Mouse (Mus musculus): ENCODE measurements around the gene Etv6.
"Not testable (repeated sequence)": the region's sequence is repeated elsewhere in the genome, so short reads cannot be mapped to it uniquely, and the experiment has no call there.

Gene Etv6

GRCm38 (mm10) chr6:134035490-134036405 is at the start of gene Etv6:
Etv6 (plus strand) TSS chr6:134035700.
- CTCF ChIA-PET: interaction anchor here (0.5 kb wide), 1 partner anchor 75 kb away, joined by 3 read pairs; no protein-coding TSS in a partner anchor

- CTCF ChIA-PET: interaction anchor here (0.6 kb wide), 1 partner anchor 15 kb away, joined by 9 read pairs; no protein-coding TSS in a partner anchor
Observed at GRCm38 (mm10) chr6:133986161-133986560, 49.3 kb upstream of the Etv6 start.

- CTCF ChIA-PET: no interaction called here
Observed at GRCm38 (mm10) chr6:133987068-133987591, 48.4 kb upstream of the Etv6 start.

- CTCF ChIA-PET: no interaction called here
Observed at GRCm38 (mm10) chr6:133988011-133988410, 47.5 kb upstream of the Etv6 start.

GRCm38 (mm10) chr6:133997461-133997860 is 38.0 kb upstream of the Etv6 start:
- CTCF ChIA-PET: no interaction called here

GRCm38 (mm10) chr6:133997935-133998334 is 37.6 kb upstream of the Etv6 start:
- CTCF ChIA-PET: no interaction called here

- CTCF ChIA-PET: not testable (repeated sequence)
Observed at GRCm38 (mm10) chr6:134014488-134015110, 20.9 kb upstream of the Etv6 start.

- CTCF ChIA-PET: no interaction called here
Observed at GRCm38 (mm10) chr6:134018807-134019206, 16.7 kb upstream of the Etv6 start.

- CTCF ChIA-PET: interaction anchor here (1.2 kb wide), 1 partner anchor 32 kb away, joined by 3 read pairs; no protein-coding TSS in a partner anchor
Observed at GRCm38 (mm10) chr6:134020821-134021220, 14.7 kb upstream of the Etv6 start.

GRCm38 (mm10) chr6:134026264-134026663 is 9.2 kb upstream of the Etv6 start:
- CTCF ChIA-PET: interaction anchor here (0.6 kb wide), 1 partner anchor 258 kb away, joined by 6 read pairs; no protein-coding TSS in a partner anchor

- CTCF ChIA-PET: interaction anchor here (0.6 kb wide), 1 partner anchor 128 kb away, joined by 3 read pairs; no protein-coding TSS in a partner anchor
Observed at GRCm38 (mm10) chr6:134027022-134027421, 8.5 kb upstream of the Etv6 start.

GRCm38 (mm10) chr6:134032451-134032850 is 3.0 kb upstream of the Etv6 start:
- CTCF ChIA-PET: interaction anchor here (0.6 kb wide), 1 partner anchor 560 kb away, joined by 5 read pairs; no protein-coding TSS in a partner anchor

GRCm38 (mm10) chr6:134034436-134034835 is 1.1 kb upstream of the Etv6 start:
- CTCF ChIA-PET: no interaction called here

- CTCF ChIA-PET: interaction anchor here (0.5 kb wide), 1 partner anchor 75 kb away, joined by 3 read pairs; no protein-coding TSS in a partner anchor
Observed at GRCm38 (mm10) chr6:134034904-134035489, 503 bp upstream of the Etv6 start.

GRCm38 (mm10) chr6:134036491-134036911 is 1.0 kb downstream of the Etv6 start:
- CTCF ChIA-PET: no interaction called here

GRCm38 (mm10) chr6:134036951-134037431 is 1.5 kb downstream of the Etv6 start:
- CTCF ChIA-PET: no interaction called here

GRCm38 (mm10) chr6:134037960-134038359 is 2.5 kb downstream of the Etv6 start:
- CTCF ChIA-PET: interaction anchor here (0.7 kb wide), 2 partner anchors 13 to 202 kb away, joined by 5 to 9 read pairs; no protein-coding TSS in a partner anchor

GRCm38 (mm10) chr6:134038881-134039280 is 3.4 kb downstream of the Etv6 start:
- CTCF ChIA-PET: no interaction called here

- CTCF ChIA-PET: no interaction called here
Observed at GRCm38 (mm10) chr6:134039351-134039750, 3.9 kb downstream of the Etv6 start.

GRCm38 (mm10) chr6:134040312-134040711 is 4.8 kb downstream of the Etv6 start:
- CTCF ChIA-PET: interaction anchor here (0.7 kb wide), 1 partner anchor 325 kb away, joined by 14 read pairs; no protein-coding TSS in a partner anchor

- CTCF ChIA-PET: no interaction called here
Observed at GRCm38 (mm10) chr6:134041286-134041685, 5.8 kb downstream of the Etv6 start.

- CTCF ChIA-PET: no interaction called here
Observed at GRCm38 (mm10) chr6:134041916-134042315, 6.4 kb downstream of the Etv6 start.
